Mouse (Mus musculus): Measurements from ENCODE around the gene Olfr323. TPM values are rescaled to one million over a fixed set of nuclear protein-coding genes. Genes with fewer than 3 reads are reported as not detected.
A peak's percentile ranks its signal among the peaks of the same experiment; 100 is the strongest.

Olfr323 gene
- not detected in 2 replicates for polyA plus RNA-seq (2014; fragmentation: Nextera tagmentation; extraction: Ambion mirVana)

GRCm38 (mm10) chr11:58630401-58630800 is at the start of gene Olfr323:
Gene Olfr323, minus strand, starts transcription at chr11:58630501.
- H3K27ac ChIP-seq (replicated peaks; ENCODE audit: low read depth, low read length) = no peak within 1 kb of the TSS
- no peaks in the 10 kb centered on the region for H3K4me1 ChIP-seq (ENCODE audit: control insufficient read depth, insufficient read depth, low read length)
- H3K9me3 ChIP-seq (ENCODE audit: control insufficient read depth, low read length) = no peaks in the 10 kb centered on the region
- H3K4me3 ChIP-seq (ENCODE audit: low read depth, low read length) = no peak within 1 kb of the TSS
- DNase-seq (ENCODE audit: low spot score) (no peak), ATAC-seq (ENCODE audit: insufficient number of reproducible peaks, low FRiP score, low TSS enrichment, low read depth) (no peak)
- H3K36me3 ChIP-seq (ENCODE audit: control insufficient read depth, insufficient read depth, low read length) = no peaks in the 10 kb centered on the region
- H3K9ac ChIP-seq (ENCODE audit: low read length) = no peak within 1 kb of the TSS
- no peaks in the 10 kb centered on the region for H3K27me3 ChIP-seq (ENCODE audit: control insufficient read depth, insufficient read depth, low read length)
- no peak within 1 kb of the TSS for H3K4me2 ChIP-seq (ENCODE audit: low read depth, severe bottlenecking)
- 78% methylated on average over 5 of the region's 5 CpGs for WGBS

GRCm38 (mm10) chr11:58671825-58672224 is 41.5 kb upstream of the Olfr323 start:
- H3K4me2 ChIP-seq (ENCODE audit: low read depth, severe bottlenecking) = no peak overlapping the region
- no peaks in the 10 kb centered on the region for H3K9me3 ChIP-seq (ENCODE audit: control insufficient read depth, low read length)
- no peak overlapping the region for H3K9ac ChIP-seq (ENCODE audit: low read length)
- H3K4me3 ChIP-seq (ENCODE audit: low read depth, low read length) = no peak overlapping the region
- 60% methylated on average over 4 of the region's 4 CpGs for WGBS
- no peaks in the 10 kb centered on the region for H3K4me1 ChIP-seq (ENCODE audit: control insufficient read depth, insufficient read depth, low read length)
- ATAC-seq (ENCODE audit: insufficient number of reproducible peaks, low FRiP score, low TSS enrichment, low read depth) (no peak), DNase-seq (ENCODE audit: low spot score) (no peak)
- H3K27me3 ChIP-seq (ENCODE audit: control insufficient read depth, insufficient read depth, low read length) = no peaks in the 10 kb centered on the region
- no peak overlapping the region for H3K27ac ChIP-seq (replicated peaks; ENCODE audit: low read depth, low read length)
- H3K36me3 ChIP-seq (ENCODE audit: control insufficient read depth, insufficient read depth, low read length) = no peaks in the 10 kb centered on the region

DNA sequence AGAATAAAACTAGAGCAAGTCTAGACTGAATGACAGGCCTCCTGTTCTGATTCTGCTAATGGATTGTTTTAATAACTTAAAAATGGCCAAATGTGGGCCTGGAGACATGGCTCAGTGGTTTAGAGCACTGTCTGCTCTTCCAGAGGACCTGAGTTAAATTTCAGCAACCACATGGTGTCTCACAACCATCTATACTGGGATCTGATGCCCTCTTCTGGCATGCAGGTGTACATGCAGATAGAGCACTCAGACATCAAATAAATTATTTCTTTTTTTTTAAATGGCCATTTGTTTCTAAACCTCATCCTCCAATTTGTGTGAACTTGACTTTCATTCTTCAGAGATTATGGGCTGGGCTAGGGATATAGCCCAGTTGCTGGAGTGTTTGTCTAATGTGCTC is 39.0 kb upstream of the Olfr323 start:
- H3K4me2 ChIP-seq (ENCODE audit: low read depth, severe bottlenecking) = no peak overlapping the region
- H3K4me3 ChIP-seq (ENCODE audit: low read depth, low read length) = no peak overlapping the region
- DNase-seq (ENCODE audit: low spot score) (no peak), ATAC-seq (ENCODE audit: insufficient number of reproducible peaks, low FRiP score, low TSS enrichment, low read depth) (no peak)
- H3K36me3 ChIP-seq (ENCODE audit: control insufficient read depth, insufficient read depth, low read length) = no peaks in the 10 kb centered on the region
- no peak overlapping the region for H3K27ac ChIP-seq (replicated peaks; ENCODE audit: low read depth, low read length)
- no peak overlapping the region for H3K9ac ChIP-seq (ENCODE audit: low read length)
- H3K27me3 ChIP-seq (ENCODE audit: control insufficient read depth, insufficient read depth, low read length) = no peaks in the 10 kb centered on the region
- H3K4me1 ChIP-seq (ENCODE audit: control insufficient read depth, insufficient read depth, low read length) = no peaks in the 10 kb centered on the region
- no peaks in the 10 kb centered on the region for H3K9me3 ChIP-seq (ENCODE audit: control insufficient read depth, low read length)

DNA sequence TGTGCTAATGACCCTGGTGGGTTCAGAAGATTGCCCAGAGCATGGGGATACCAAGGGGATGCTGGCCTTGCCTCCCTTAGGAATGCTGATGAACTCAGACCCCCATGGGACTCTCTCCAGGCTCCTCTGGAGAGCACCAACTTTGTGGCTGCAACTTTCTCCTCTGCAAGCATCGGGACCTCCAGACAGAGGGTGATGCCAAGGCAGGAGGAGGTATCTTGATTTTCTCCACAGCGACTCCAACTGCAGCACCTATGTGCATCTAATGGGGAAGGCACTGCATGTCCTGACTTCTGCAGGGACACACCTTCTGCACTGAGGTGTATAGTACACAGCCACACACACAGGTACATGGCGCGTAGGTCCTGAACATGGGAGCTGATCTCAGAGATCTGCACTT is 28.3 kb upstream of the Olfr323 start, which contains the start of gene Olfr322:
TSS of gene Olfr322 (plus strand) at position 187 of the 400 bp plus-strand sequence.
- no peak within 1 kb of the TSS for H3K9ac ChIP-seq (ENCODE audit: low read length)
- 83% methylated on average over 4 of the region's 4 CpGs for WGBS
- ATAC-seq (ENCODE audit: insufficient number of reproducible peaks, low FRiP score, low TSS enrichment, low read depth) (no peak), DNase-seq (ENCODE audit: low spot score) (no peak)
- no peak within 1 kb of the TSS for H3K4me3 ChIP-seq (ENCODE audit: low read depth, low read length)
- no peak within 1 kb of the TSS for H3K4me2 ChIP-seq (ENCODE audit: low read depth, severe bottlenecking)
- no peaks in the 10 kb centered on the region for H3K27me3 ChIP-seq (ENCODE audit: control insufficient read depth, insufficient read depth, low read length)
- H3K9me3 ChIP-seq (ENCODE audit: control insufficient read depth, low read length) = no peaks in the 10 kb centered on the region
- H3K4me1 ChIP-seq (ENCODE audit: control insufficient read depth, insufficient read depth, low read length) = no peaks in the 10 kb centered on the region
- H3K27ac ChIP-seq (replicated peaks; ENCODE audit: low read depth, low read length) = no peak within 1 kb of the TSS
- H3K36me3 ChIP-seq (ENCODE audit: control insufficient read depth, insufficient read depth, low read length) = no peaks in the 10 kb centered on the region

DNA sequence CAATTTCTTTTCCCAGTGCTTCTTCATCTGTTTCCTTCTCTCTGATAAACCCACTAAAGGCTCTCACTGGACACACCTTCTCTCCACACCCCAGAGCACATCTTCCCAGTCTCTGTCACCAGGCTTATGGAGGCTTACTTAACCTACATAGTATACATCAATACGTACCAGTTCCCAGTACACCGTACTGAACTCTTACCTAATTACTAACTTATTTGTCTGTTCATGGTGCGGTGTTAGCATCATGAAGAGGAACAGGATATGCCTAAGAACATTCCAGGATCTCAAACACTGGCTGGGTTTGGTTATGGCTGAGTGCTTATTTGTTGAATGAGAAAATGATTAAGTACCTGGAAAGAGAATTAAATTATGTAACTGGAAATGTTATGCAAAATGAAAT is 24.9 kb upstream of the Olfr323 start:
- Histone ChIP-seq H3K4me2 (ENCODE audit: low read depth, severe bottlenecking) (no peak overlapping the region), H3K27me3 (ENCODE audit: control insufficient read depth, insufficient read depth, low read length) (no peaks in the 10 kb centered on the region), H3K9me3 (ENCODE audit: control insufficient read depth, low read length) (no peaks in the 10 kb centered on the region), H3K27ac (replicated peaks; ENCODE audit: low read depth, low read length) (no peak overlapping the region), H3K36me3 (ENCODE audit: control insufficient read depth, insufficient read depth, low read length) (no peaks in the 10 kb centered on the region), H3K4me3 (ENCODE audit: low read depth, low read length) (no peak overlapping the region), H3K9ac (ENCODE audit: low read length) (no peak overlapping the region), H3K4me1 (ENCODE audit: control insufficient read depth, insufficient read depth, low read length) (no peaks in the 10 kb centered on the region)
- no peak for DNase-seq (ENCODE audit: low spot score)
- ATAC-seq (ENCODE audit: insufficient number of reproducible peaks, low FRiP score, low TSS enrichment, low read depth) = no peak
- 93% methylated on average over 3 of the region's 3 CpGs for WGBS

GRCm38 (mm10) chr11:58643350-58643749 is 13.0 kb upstream of the Olfr323 start:
- Histone ChIP-seq H3K9me3 (ENCODE audit: control insufficient read depth, low read length) (no peaks in the 10 kb centered on the region), H3K4me2 (ENCODE audit: low read depth, severe bottlenecking) (no peak overlapping the region), H3K4me1 (ENCODE audit: control insufficient read depth, insufficient read depth, low read length) (0 out of 2 replicates have a peak, but pooled peaks cover 5% of the 10 kb centered on the region), H3K27me3 (ENCODE audit: control insufficient read depth, insufficient read depth, low read length) (peaks cover 4% of the 10 kb centered on the region; the same call in 1 of the 2 replicates), H3K36me3 (ENCODE audit: control insufficient read depth, insufficient read depth, low read length) (no peaks in the 10 kb centered on the region), H3K27ac (replicated peaks; ENCODE audit: low read depth, low read length) (no peak overlapping the region), H3K9ac (ENCODE audit: low read length) (no peak overlapping the region), H3K4me3 (ENCODE audit: low read depth, low read length) (no peak overlapping the region)
- peak; percentile 58 for DNase-seq (ENCODE audit: low spot score)
- no peak for ATAC-seq (ENCODE audit: insufficient number of reproducible peaks, low FRiP score, low TSS enrichment, low read depth)
- 37% methylated on average over 6 of the region's 6 CpGs for WGBS

GRCm38 (mm10) chr11:58641638-58642358 is 11.5 kb upstream of the Olfr323 start:
- H3K9ac ChIP-seq (ENCODE audit: low read length) = no peak overlapping the region
- no peaks in the 10 kb centered on the region for H3K36me3 ChIP-seq (ENCODE audit: control insufficient read depth, insufficient read depth, low read length)
- H3K4me1 ChIP-seq (ENCODE audit: control insufficient read depth, insufficient read depth, low read length) = 0 out of 2 replicates have a peak, but pooled peaks cover 5% of the 10 kb centered on the region
- WGBS = 84% methylated on average over 13 of the region's 13 CpGs
- DNase-seq (ENCODE audit: low spot score) = no peak
- H3K9me3 ChIP-seq (ENCODE audit: control insufficient read depth, low read length) = no peaks in the 10 kb centered on the region
- H3K4me3 ChIP-seq (ENCODE audit: low read depth, low read length) = no peak overlapping the region
- ATAC-seq (ENCODE audit: insufficient number of reproducible peaks, low FRiP score, low TSS enrichment, low read depth) = no peak
- H3K27me3 ChIP-seq (ENCODE audit: control insufficient read depth, insufficient read depth, low read length) = peaks cover 4% of the 10 kb centered on the region; the same call in 1 of the 2 replicates
- no peak overlapping the region for H3K4me2 ChIP-seq (ENCODE audit: low read depth, severe bottlenecking)
- H3K27ac ChIP-seq (replicated peaks; ENCODE audit: low read depth, low read length) = no peak overlapping the region

DNA sequence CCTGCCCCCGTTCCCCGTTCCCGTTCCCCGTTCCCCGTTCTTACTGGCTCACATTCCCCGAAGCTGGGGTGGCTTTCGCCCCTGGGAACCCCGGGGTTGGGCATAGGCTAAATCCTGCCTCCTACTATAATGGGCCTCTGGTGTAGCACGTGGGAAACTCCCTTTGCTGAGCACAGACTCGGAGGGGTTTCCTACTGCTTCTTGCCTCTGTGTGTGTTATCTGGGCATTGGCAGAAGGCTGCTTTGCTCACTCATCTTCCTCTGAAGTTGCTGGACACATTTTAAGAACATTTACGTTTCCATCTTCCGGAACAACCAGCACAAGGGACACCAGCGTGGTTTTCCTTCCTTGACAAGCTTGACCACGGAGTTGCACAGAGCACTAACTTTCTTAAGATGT is 10.8 kb upstream of the Olfr323 start:
- H3K27ac ChIP-seq (replicated peaks; ENCODE audit: low read depth, low read length) = no peak overlapping the region
- WGBS = 32% methylated on average over 14 of the region's 14 CpGs
- DNase-seq (ENCODE audit: low spot score) (no peak), ATAC-seq (ENCODE audit: insufficient number of reproducible peaks, low FRiP score, low TSS enrichment, low read depth) (no peak)
- no peaks in the 10 kb centered on the region for H3K36me3 ChIP-seq (ENCODE audit: control insufficient read depth, insufficient read depth, low read length)
- 0 out of 2 replicates have a peak, but pooled peaks cover 5% of the 10 kb centered on the region for H3K4me1 ChIP-seq (ENCODE audit: control insufficient read depth, insufficient read depth, low read length)
- no peaks in the 10 kb centered on the region for H3K9me3 ChIP-seq (ENCODE audit: control insufficient read depth, low read length)
- H3K4me2 ChIP-seq (ENCODE audit: low read depth, severe bottlenecking) = no peak overlapping the region
- H3K4me3 ChIP-seq (ENCODE audit: low read depth, low read length) = peak overlapping the region; percentile 27; the same call in 1 of the 2 replicates
- peaks cover 4% of the 10 kb centered on the region; the same call in 1 of the 2 replicates for H3K27me3 ChIP-seq (ENCODE audit: control insufficient read depth, insufficient read depth, low read length)
- H3K9ac ChIP-seq (ENCODE audit: low read length) = no peak overlapping the region

Data from limb, embryonic 11.5 days (tissue).